Mouse (Mus musculus) adrenal gland, postnatal 4 days (tissue): Measurements from ENCODE around the gene Dcdc2b. TPM values are rescaled to one million over a fixed set of nuclear protein-coding genes. Genes with fewer than 3 reads are reported as not detected.

Source experiments
- DNase-seq, 2 experiments: peaks; one replicate each; pipeline ENCODE4 v3.0.0; 2021 to 2022; ENCODE audit warnings: low spot score in 2 of 2, mixed read lengths in 2 of 2
- total RNA-seq, 2 experiments: library from RNA; stranded (reverse); gene quantifications; 2 replicates each; pipeline ENCODE4 v1.2.3; 2021

Gene Dcdc2b
- total RNA-seq, 2 experiments from 2014 or later: 2.9 to 3.3 TPM

- no peak for DNase-seq
These were observed 31.8 kb downstream of the Dcdc2b start for GRCm38 (mm10) chr4:129582251-129582650.

- no peak for DNase-seq
These were observed 33.7 kb downstream of the Dcdc2b start for GRCm38 (mm10) chr4:129580347-129580746.

GRCm38 (mm10) chr4:129578466-129578865 lies 35.6 kb downstream of the Dcdc2b start, which contains the start of gene Fam167b:
Fam167b (minus strand) TSS chr4:129578549.
- no peak for DNase-seq

- no peak for DNase-seq
These were observed 36.4 kb downstream of the Dcdc2b start for GRCm38 (mm10) chr4:129577688-129578087.

GRCm38 (mm10) chr4:129576863-129577491 lies 37.1 kb downstream of the Dcdc2b start:
- DNase-seq: peak in 1 of 2 experiments; percentile 56

DNA sequence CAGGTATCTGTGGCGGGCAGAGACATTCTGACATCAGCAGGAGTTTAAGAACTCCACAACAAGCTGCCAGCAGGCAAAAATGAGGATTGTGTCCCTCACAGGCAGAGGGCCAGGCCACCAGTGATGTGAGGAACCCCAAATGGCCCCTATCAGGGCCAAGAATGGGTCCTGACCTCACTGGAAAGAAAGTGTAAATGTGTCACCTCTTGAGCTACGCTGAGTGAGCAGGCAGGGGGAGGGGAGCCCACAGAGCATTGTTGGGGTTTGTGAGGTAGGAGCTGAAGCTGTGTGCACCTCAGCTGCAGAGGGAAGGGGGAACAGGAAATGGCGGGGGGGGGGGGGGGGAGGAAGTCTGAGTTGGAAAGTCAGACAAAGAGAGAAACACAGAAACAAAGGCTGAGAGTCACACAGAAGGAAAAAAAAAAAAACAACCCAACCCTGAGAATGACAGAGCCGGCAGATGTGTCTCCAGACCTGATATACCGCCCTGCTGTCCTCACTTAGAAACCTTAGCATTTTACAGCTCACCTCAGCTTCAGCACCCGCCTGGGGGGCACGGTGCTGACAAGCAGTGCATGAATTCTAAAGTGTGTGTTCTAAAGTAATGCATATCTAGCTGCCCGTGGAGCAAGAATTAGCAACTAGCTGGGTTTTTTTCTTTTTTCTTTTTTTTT lies 38.7 kb downstream of the Dcdc2b start:
- DNase-seq: no peak

GRCm38 (mm10) chr4:129573430-129573829 lies 40.6 kb downstream of the Dcdc2b start, which contains the start of gene Lck:
Lck (minus strand) TSS chr4:129573641.
- DNase-seq: no peak

DNA sequence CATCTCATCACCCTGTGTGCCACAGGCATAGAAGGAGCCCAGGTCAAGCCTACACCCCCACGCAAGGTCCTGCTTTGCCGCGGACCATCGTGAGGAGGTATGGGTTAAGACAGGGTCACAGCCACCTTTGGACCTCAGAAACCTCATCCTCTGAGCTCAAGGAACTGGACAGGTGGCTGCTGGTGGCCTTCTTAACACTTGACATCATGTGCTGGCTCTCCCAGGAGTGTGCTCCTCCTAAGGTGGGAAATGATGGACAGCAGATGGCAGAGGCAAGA lies 41.0 kb downstream of the Dcdc2b start:
- no peak for DNase-seq

DNA sequence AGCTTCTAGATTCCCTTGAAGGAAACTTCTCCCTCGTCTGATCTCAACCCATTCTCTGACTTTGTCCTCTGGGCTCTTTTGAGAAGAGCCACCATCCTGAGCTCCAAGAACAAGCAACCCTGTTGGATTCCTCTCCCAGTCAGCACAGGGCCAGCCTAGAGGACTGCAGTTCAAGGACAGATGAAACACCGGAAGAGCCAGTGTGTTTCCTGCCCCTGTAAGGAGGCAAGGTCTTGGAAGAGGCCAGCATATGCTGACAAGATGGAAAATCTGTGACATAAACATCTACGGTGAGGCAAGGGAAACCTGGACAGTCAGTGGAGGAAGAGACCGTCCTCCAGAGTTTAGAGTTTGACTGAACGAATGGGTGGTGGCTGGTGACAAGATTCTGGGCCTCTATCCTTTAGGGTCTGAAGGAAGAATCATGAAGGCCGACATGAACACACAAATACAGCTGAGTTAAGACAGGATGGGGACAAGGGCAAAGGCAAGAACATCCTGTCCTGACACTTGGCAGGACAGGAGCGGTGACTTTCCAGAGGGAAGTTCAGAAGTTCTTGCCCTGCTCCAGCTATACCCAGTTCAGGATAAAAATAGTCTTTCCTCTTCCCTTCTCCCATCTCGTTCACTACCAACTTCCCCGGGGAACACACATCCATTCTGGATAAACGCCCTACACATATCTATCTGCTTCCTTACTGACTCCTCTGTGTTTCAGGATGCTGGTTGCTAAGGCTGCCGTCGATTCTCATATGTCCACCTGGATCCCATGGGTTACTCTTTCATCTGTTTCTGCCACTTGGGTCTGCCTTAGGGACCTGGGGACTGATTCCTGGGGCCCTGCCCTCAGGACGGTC lies 41.6 kb downstream of the Dcdc2b start:
- no peak for DNase-seq

- DNase-seq: no peak
These were observed 42.4 kb downstream of the Dcdc2b start for GRCm38 (mm10) chr4:129571551-129572084.

GRCm38 (mm10) chr4:129570028-129570427 lies 44.0 kb downstream of the Dcdc2b start:
- no peak for DNase-seq

DNA sequence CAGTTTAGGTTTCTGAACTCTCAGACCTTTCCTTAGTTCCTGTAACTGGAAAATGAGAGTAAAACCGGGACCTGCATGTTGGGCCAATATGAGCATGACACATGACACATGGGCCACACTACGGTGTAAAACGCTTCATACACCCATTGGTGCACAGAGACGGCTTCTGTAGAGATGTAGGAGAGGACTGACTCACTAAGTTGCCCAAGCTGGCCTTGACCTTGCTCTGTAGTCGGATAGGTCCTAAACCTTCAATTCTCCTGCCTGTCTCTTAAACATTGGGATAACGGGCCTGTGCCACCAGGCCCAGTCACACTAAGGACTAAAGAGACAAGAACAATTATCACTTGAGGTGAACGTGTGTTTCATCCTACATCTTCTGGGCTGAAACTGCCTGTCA lies 45.7 kb downstream of the Dcdc2b start:
- no peak for DNase-seq

DNA sequence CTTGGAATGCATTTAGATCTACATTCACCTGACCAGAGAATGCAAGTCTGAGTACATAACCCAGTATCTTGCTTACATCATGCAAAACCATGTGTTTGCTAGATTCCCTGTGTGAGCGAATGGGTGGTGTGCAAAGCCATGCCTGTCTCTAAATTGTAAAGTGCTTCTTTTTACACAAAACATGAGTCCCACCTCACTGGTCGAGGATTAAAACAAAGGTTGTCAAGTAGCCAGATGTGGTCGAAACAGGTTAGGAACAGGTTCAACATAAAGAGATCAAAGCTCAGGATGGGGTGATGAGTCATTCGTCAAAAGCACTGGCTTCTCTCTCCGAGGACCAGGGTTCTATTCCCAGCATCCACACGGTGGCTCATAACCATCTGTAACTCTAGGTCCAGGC lies 48.9 kb downstream of the Dcdc2b start:
- DNase-seq: no peak

GRCm38 (mm10) chr4:129563718-129564117 lies 50.3 kb downstream of the Dcdc2b start:
- no peak for DNase-seq

DNA sequence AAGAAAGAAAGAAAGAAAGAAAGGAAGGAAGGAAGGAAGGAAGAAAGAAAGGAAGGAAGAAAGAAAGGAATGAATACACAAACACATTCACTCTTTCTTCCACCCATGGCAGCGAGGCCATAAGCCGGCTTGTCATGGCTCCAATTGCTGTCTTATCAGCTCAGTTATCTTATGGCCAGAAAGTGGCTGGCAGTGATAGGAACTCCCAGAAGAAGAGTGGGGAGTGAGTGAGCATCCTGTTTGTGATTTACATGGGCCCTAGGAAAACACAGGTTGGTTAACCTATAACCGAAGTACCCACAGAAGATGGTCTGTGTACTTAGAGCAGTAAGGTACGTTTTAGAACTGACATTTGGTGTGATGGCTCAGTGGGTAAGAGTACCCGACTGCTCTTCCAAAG lies 52.9 kb downstream of the Dcdc2b start:
- no peak for DNase-seq

Other genes starting within 250 kb of the Dcdc2b start
- 10 to 100 TPM; 12.2 to 14.0 TPM for gene Zbtb8a, start 236.1 kb downstream of the Dcdc2b start, total RNA-seq
- 1 to 10 TPM; 1.1 TPM for gene Zbtb8b, start 173.4 kb downstream of the Dcdc2b start, total RNA-seq
- 10 to 100 TPM; 55.4 TPM for gene Bsdc1, start 152.7 kb downstream of the Dcdc2b start, total RNA-seq
- gene Tssk3, start 123.2 kb downstream of the Dcdc2b start, total RNA-seq: not detected
- not detected for gene Fam229a, start 123.1 kb downstream of the Dcdc2b start, total RNA-seq
- gene Marcksl1, start 100.7 kb downstream of the Dcdc2b start, total RNA-seq: 100 to 1,000 TPM; 157 to 183 TPM
- 10 to 100 TPM; 74.9 to 84.8 TPM for gene Hdac1, start 71.5 kb downstream of the Dcdc2b start, total RNA-seq
- 1 to 10 TPM; 8.7 to 9.7 TPM for gene Lck, start 40.6 kb downstream of the Dcdc2b start, total RNA-seq
- 10 to 100 TPM; 30.9 to 33.5 TPM for gene Fam167b, start 35.7 kb downstream of the Dcdc2b start, total RNA-seq
- 100 to 1,000 TPM; 187 to 188 TPM for gene Eif3i, start 13.6 kb downstream of the Dcdc2b start, total RNA-seq
- gene Tmem234, start 13.6 kb downstream of the Dcdc2b start, total RNA-seq: 100 to 1,000 TPM; 111 to 114 TPM
- gene Iqcc, start 4.8 kb upstream of the Dcdc2b start, total RNA-seq: 10 to 100 TPM; 26.6 to 31.2 TPM
- gene Ccdc28b, start 9.7 kb upstream of the Dcdc2b start, total RNA-seq: 10 to 100 TPM; 61.5 to 62.6 TPM
- gene Txlna, start 26.8 kb upstream of the Dcdc2b start, total RNA-seq: 10 to 100 TPM; 73.6 to 79.8 TPM
- 10 to 100 TPM; 79.1 TPM for gene Kpna6, start 58.5 kb upstream of the Dcdc2b start, total RNA-seq
- gene Tmem39b, start 82.6 kb upstream of the Dcdc2b start, total RNA-seq: 10 to 100 TPM; 15.9 to 19.4 TPM
- gene Khdrbs1, start 128.0 kb upstream of the Dcdc2b start, total RNA-seq: 100 to 1,000 TPM; 122 to 138 TPM
- gene Ptp4a2, start 197.0 kb upstream of the Dcdc2b start, total RNA-seq: 100 to 1,000 TPM; 282 to 309 TPM